Mouse (Mus musculus) stomach, postnatal 0 days (tissue): ENCODE results near the gene Gabpb2. TPM values are rescaled to one million over a fixed set of nuclear protein-coding genes. Genes with fewer than 3 reads are reported as not detected.

Experiments used
- ATAC-seq: fragments of 200-750 bp; cut with Nextera tagmentation; 2 replicates; pipeline ENCODE4 v1.8.0; 2017; ENCODE audit not compliant: low FRiP score, low TSS enrichment
- DNase-seq: peaks from one replicate; pipeline ENCODE4 v3.0.0-alpha.2; 2016; ENCODE audit warnings: low spot score
- H3K27ac ChIP-seq: fragments of 300-500 bp; sonication (generic); replicated peaks from 2 replicates; pipeline ENCODE4 v1.5.1; 2014; ENCODE audit warnings: mild to moderate bottlenecking, control low read depth
- H3K27me3 ChIP-seq: fragments of 300-500 bp; sonication (generic); 2 replicates; pipeline ENCODE4 v1.6.1; 2014; ENCODE audit warnings: low read length; ENCODE audit not compliant: control insufficient read depth, insufficient read depth
- H3K36me3 ChIP-seq: fragments of 300-500 bp; sonication (generic); 2 replicates; pipeline ENCODE4 v1.6.1; 2014; ENCODE audit warnings: low read length, mixed read lengths; ENCODE audit not compliant: control insufficient read depth, insufficient read depth
- H3K4me1 ChIP-seq: fragments of 300-500 bp; sonication (generic); replicated peaks from 2 replicates; pipeline ENCODE4 v1.6.1; 2014; ENCODE audit warnings: antibody characterized with exemption; ENCODE audit not compliant: control insufficient read depth, insufficient read depth
- H3K4me2 ChIP-seq: fragments of 300-500 bp; sonication (generic); replicated peaks from 2 replicates; pipeline ENCODE4 v1.6.1; 2014; ENCODE audit warnings: low read depth, mild to moderate bottlenecking, control low read depth, moderate library complexity
- H3K4me3 ChIP-seq: fragments of 300-500 bp; sonication (generic); 2 replicates; pipeline ENCODE4 v1.5.1; 2014; ENCODE audit warnings: low read depth, low read length, control low read depth
- H3K9ac ChIP-seq: fragments of 300-500 bp; sonication (generic); 2 replicates; pipeline ENCODE4 v1.6.1; 2014; ENCODE audit warnings: mild to moderate bottlenecking, low read length, control low read depth, mixed read lengths
- H3K9me3 ChIP-seq: fragments of 300-500 bp; sonication (generic); 2 replicates; pipeline ENCODE4 v1.6.1; 2016; ENCODE audit warnings: low read length; ENCODE audit not compliant: control insufficient read depth
- CTCF ChIP-seq: IDR thresholded peaks from 2 replicates; pipeline ENCODE4 v1.5.1; 2016; ENCODE audit warnings: antibody characterized with exemption, low read depth, mild to moderate bottlenecking, moderate library complexity
- EP300 ChIP-seq: optimal IDR thresholded peaks from 2 replicates; pipeline ENCODE3; 2016; ENCODE audit warnings: antibody characterized with exemption
- WGBS: fragments of 180-500 bp; shearing (Covaris S2); extraction: QIAGEN DNeasy Blood & Tissue Kit; methylation state at CpG from one replicate; pipeline ENCODE4 v1.1.7; 2014; 5-methylcytosine and 5-hydroxymethylcytosine counted together
- polyA plus RNA-seq: library from polyadenylated mRNA; unstranded; fragments of >200 nt; fragmentation: Nextera tagmentation; extraction: Ambion mirVana; gene quantifications from 2 replicates; pipeline ENCODE4 v1.2.1, GENCODE M21; 2015

Gene Gabpb2
- polyA plus RNA-seq, 1 experiment from 2014 or later = 3.3 TPM

DNA sequence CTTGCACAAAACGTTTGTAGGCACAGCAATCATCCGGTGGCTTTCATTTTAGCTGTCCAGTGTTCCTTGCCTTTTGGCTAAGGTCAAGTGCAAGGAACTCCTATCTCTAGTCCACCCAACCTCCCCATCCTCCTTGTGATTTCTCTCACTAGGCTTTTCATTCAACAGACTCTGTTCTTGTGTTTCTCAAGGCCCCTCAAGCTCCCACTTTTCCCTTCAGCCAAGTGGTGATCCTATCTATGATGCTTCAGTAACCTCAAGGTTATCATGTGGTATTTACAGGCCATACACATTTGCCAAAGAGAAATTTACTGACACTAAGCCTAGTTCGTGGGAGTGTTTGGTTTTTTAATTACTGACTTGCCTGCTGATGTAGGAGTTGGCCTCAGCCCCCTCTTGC lies 37.8 kb downstream of the Gabpb2 start:
- H3K4me3 ChIP-seq = no peak overlapping the region
- H3K27ac ChIP-seq = no peak overlapping the region
- H3K27me3 ChIP-seq = no peaks in the 10 kb centered on the region
- no peak for TF ChIP-seq EP300
- no peak for TF ChIP-seq CTCF
- H3K4me2 ChIP-seq = no peak overlapping the region
- no peak overlapping the region for H3K9ac ChIP-seq
- DNase-seq (no peak), ATAC-seq (no peak)
- no peaks in the 10 kb centered on the region for H3K4me1 ChIP-seq
- WGBS = 59% methylated on average over 3 of the region's 3 CpGs
- 0 out of 2 replicates have a peak, but pooled peaks cover 3% of the 10 kb centered on the region for H3K36me3 ChIP-seq
- no peaks in the 10 kb centered on the region for H3K9me3 ChIP-seq

DNA sequence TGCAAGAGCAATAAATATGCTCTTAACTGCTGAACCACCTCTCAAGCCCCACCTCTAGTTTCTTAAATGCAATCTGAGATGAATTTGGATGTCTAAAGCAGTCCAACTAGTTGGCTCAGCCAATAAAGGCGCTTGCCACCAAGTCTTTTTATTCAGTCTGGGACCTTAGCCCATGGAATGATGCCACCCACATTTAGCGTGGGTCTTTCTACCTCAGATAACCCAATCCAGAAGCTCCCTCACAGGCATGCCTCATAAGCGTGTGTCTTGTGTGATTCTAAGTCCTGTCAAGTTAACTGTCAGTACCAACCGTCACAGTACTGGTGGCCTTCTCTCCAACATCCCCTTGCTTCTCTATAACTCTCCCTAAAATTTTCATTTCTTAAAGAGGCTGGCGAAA lies 38.8 kb downstream of the Gabpb2 start:
- Histone ChIP-seq H3K4me2 (no peak overlapping the region), H3K4me1 (no peaks in the 10 kb centered on the region), H3K4me3 (no peak overlapping the region), H3K9me3 (no peaks in the 10 kb centered on the region), H3K27ac (no peak overlapping the region), H3K36me3 (0 out of 2 replicates have a peak, but pooled peaks cover 2% of the 10 kb centered on the region), H3K9ac (no peak overlapping the region), H3K27me3 (no peaks in the 10 kb centered on the region)
- TF ChIP-seq EP300 = no peak
- TF ChIP-seq CTCF = no peak
- no peak for DNase-seq
- WGBS = 76% methylated on average over 5 of the region's 5 CpGs
- no peak for ATAC-seq

DNA sequence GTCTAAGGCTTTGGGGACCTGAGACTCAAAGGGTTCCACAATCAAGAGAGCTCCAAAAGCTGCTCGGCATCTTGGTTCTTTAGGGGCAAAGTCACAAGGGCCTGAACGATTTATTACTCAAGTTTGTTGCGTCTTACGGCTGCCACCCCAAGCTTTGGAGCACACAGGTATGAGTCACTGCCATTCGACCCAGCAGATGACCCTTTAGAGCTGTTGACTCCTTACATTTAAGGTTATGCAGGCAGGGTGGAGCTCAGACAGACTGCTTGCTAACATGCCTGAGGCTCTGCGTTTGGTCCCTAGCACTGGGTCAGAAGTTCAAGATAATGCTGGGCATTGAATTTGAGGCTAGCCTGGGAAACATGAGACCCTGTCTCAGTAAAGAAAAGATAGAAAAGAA lies 40.1 kb downstream of the Gabpb2 start:
- no peak for DNase-seq
- peak overlapping the region; percentile 77 for H3K27ac ChIP-seq

DNA sequence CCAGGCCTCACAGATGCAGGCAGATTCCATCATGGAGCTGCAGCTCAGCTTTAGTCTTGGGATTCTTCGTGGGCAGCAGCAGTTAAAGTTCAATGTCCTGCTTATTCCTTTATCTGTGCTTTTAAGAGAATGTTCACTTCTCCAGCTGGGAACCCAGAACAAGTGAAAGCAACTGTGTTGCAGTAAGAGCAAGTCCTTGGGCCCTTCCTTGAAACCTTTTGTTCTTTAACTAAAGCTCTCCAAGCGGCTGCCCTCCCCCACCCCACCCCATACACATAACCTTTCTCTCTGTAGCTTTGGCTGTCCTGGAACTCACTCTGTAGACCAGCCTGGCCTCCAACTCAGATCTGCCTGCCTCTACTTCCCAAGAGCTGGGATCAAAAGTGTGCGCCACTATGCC lies 41.2 kb downstream of the Gabpb2 start:
- H3K9me3 ChIP-seq = no peaks in the 10 kb centered on the region
- ATAC-seq (no peak), DNase-seq (no peak)
- H3K4me1 ChIP-seq = no peaks in the 10 kb centered on the region
- no peaks in the 10 kb centered on the region; the same call in 1 of the 2 replicates for H3K36me3 ChIP-seq
- H3K9ac ChIP-seq = no peak overlapping the region
- 59% methylated on average over 3 of the region's 3 CpGs for WGBS
- H3K4me3 ChIP-seq = no peak overlapping the region
- H3K27ac ChIP-seq = peak overlapping the region; percentile 63; the same call in 1 of the 2 replicates
- no peak overlapping the region for H3K4me2 ChIP-seq
- H3K27me3 ChIP-seq = no peaks in the 10 kb centered on the region; the same call in 1 of the 2 replicates
- TF ChIP-seq CTCF = no peak
- TF ChIP-seq EP300 = no peak

More for the DNA sequence above, 40.1 kb downstream of the Gabpb2 start:
- TF ChIP-seq CTCF (no peak), EP300 (no peak)
- peak; percentile 60; the same call in 1 of the 2 replicates for ATAC-seq
- Histone ChIP-seq H3K9ac (no peak overlapping the region), H3K36me3 (no peaks in the 10 kb centered on the region; the same call in 1 of the 2 replicates), H3K9me3 (no peaks in the 10 kb centered on the region), H3K4me2 (no peak overlapping the region), H3K27me3 (no peaks in the 10 kb centered on the region; the same call in 1 of the 2 replicates), H3K4me1 (no peaks in the 10 kb centered on the region), H3K4me3 (no peak overlapping the region)
- WGBS = 43% methylated on average over 6 of the region's 6 CpGs

DNA sequence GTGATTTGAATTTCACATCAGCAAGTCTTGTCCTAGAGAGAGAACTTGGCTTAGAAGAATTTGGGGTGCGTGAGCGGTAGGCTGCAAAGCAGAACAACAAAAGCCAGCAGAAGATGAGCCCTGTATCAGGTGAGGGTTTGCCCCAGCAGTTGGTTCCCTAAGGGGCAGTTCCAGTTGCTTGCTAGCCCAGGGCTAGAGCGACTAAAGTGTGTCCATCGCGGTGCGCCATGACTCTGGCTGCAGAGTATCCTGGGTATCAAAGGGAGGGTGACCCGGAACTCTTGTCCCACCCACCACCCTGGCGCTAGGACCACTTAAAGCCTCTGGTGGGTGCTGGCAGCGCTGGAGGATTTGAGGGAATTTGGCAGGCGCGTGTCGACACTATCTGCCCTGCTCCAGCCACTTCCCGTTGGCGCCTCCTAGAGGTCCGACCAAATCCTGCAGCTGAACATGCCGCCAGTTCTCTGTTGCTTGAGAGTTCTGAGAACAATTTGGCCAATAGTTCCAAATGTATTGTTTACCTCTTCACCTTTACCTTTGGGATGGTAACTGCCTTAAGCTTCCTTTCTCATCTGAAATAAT lies 43.6 kb downstream of the Gabpb2 start:
- no peak overlapping the region for H3K9ac ChIP-seq
- TF ChIP-seq CTCF (peak; percentile 94), EP300 (no peak)
- H3K4me3 ChIP-seq = no peak overlapping the region
- DNase-seq (peak; percentile 88), ATAC-seq (peak; percentile 37)
- no peak overlapping the region for H3K27ac ChIP-seq
- H3K9me3 ChIP-seq = no peaks in the 10 kb centered on the region
- 19% methylated on average over 16 of the region's 16 CpGs for WGBS
- H3K36me3 ChIP-seq = peaks cover 3% of the 10 kb centered on the region; the same call in 1 of the 2 replicates
- peak overlapping the region; percentile 42 for H3K4me2 ChIP-seq
- H3K27me3 ChIP-seq = no peaks in the 10 kb centered on the region; the same call in 1 of the 2 replicates
- no peaks in the 10 kb centered on the region for H3K4me1 ChIP-seq

DNA sequence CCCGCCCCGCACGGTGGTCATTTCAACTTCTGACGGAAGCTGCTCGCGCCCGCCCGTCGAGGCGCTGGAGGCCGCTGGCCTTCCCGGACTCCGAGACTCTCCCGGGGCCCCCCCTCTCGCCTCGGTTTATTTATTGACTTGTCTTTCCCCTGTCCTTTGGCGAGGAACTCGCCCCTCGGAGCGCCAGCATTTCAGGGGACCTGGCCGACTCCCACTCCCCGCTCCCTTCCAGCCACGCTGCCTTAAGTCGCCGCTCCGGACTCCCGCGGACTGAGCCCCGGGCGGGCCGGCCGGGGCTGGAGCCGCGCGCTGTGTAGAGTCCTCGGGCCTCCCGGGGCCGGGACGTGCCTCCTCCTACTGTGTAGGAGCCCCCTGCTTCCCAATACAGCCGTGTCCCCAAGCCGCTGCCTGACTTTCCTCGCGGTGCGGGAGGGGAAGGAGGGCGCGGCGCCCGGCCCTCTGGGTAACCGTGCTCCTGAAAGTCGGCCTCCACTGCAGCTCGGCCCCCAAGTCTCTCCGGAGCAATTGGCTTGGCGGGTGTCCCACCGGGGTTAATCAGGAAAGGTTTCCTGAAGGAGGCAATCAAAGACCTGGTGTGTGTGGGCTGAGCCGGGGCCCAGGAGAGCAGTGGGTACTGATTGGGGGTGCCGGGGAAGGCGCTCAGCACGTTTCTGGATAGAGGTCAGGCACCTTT lies 44.3 kb downstream of the Gabpb2 start:
- WGBS = 24% methylated on average over 56 of the region's 58 CpGs
- DNase-seq (peak; percentile 38), ATAC-seq (no peak)

More for the DNA sequence above, 44.3 kb downstream of the Gabpb2 start:
- Histone ChIP-seq H3K4me2 (peak overlapping the region; percentile 42), H3K36me3 (peaks cover 6% of the 10 kb centered on the region; the same call in 1 of the 2 replicates), H3K27ac (no peak overlapping the region), H3K4me1 (no peaks in the 10 kb centered on the region), H3K9ac (peak overlapping the region; percentile 8; the same call in 1 of the 2 replicates), H3K4me3 (peak overlapping the region; percentile 15), H3K27me3 (no peaks in the 10 kb centered on the region; the same call in 1 of the 2 replicates), H3K9me3 (no peaks in the 10 kb centered on the region)
- TF ChIP-seq EP300 (no peak), CTCF (no peak)
